ENCODE assay signal across 9 mouse cellular contexts in genomic region chr16:94497911-94498310, GRCm38 (mm10). TPM values are rescaled to one million over a fixed set of nuclear protein-coding genes. Genes with fewer than 3 reads are reported as not detected.
DNase-seq lines count a peak whose midpoint lies in the region; ATAC-seq lines count a peak whose summit lies in the region.
"Had no signal": no experiment of that assay in that cellular context is flagged by ENCODE, and none has a peak within 500 bp of the region (broad histone marks: within the 10 kb centered on the region; RNA-seq: fewer than 3 reads in every experiment).

No protein-coding gene starts in this region.

- ATAC-seq in hindbrain, embryonic 16.5 days = peak; percentile 68
- ATAC-seq in hindbrain, embryonic 11.5 days (ENCODE audit: low FRiP score) = no peak
- peak; percentile 91 for ATAC-seq in liver, embryonic 16.5 days (ENCODE audit: low read depth)
- peak; percentile 74 for ATAC-seq in stomach, embryonic 16.5 days (ENCODE audit: insufficient read depth, low FRiP score)

- H3K27ac ChIP-seq in hindbrain, embryonic 16.5 days (ENCODE audit: low read depth, low read length) = no peak overlapping the region
- no peak overlapping the region for H3K27ac ChIP-seq in hindbrain, embryonic 11.5 days (ENCODE audit: low read depth, low read length)
- peak overlapping the region; percentile 58 for H3K27ac ChIP-seq in liver, embryonic 16.5 days (ENCODE audit: low read length)
- H3K27ac ChIP-seq in stomach, embryonic 16.5 days (ENCODE audit: low read length) = 0 out of 2 replicates have a peak overlapping the region, but pooled peaks have one; percentile 6
- H3K27ac ChIP-seq: limb, embryonic 12.5 days had no signal

- H3K4me1 ChIP-seq in hindbrain, embryonic 16.5 days (ENCODE audit: control insufficient read depth, insufficient read depth, low read depth, low read length) = no peaks in the 10 kb centered on the region
- no peaks in the 10 kb centered on the region for H3K4me1 ChIP-seq in hindbrain, embryonic 11.5 days (replicated peaks; ENCODE audit: control insufficient read depth, insufficient read depth, low read length)
- H3K4me1 ChIP-seq in liver, embryonic 16.5 days (ENCODE audit: control insufficient read depth, low read depth, low read length) = peaks cover 8% of the 10 kb centered on the region
- no peaks in the 10 kb centered on the region for H3K4me1 ChIP-seq in stomach, embryonic 16.5 days (ENCODE audit: control insufficient read depth, insufficient read depth, low read length)
- H3K4me1 ChIP-seq: limb, embryonic 12.5 days had no signal

- H3K27me3 ChIP-seq in hindbrain, embryonic 16.5 days (replicated peaks; ENCODE audit: control insufficient read depth, insufficient read depth, low read length) = no peaks in the 10 kb centered on the region
- H3K27me3 ChIP-seq in hindbrain, embryonic 11.5 days (ENCODE audit: control insufficient read depth, insufficient read depth, low read length) = no peaks in the 10 kb centered on the region
- no peaks in the 10 kb centered on the region for H3K27me3 ChIP-seq in liver, embryonic 16.5 days (ENCODE audit: control insufficient read depth, insufficient read depth, low read depth, low read length)
- no peaks in the 10 kb centered on the region for H3K27me3 ChIP-seq in stomach, embryonic 16.5 days (ENCODE audit: control insufficient read depth, insufficient read depth, low read length)
- H3K27me3 ChIP-seq: limb, embryonic 12.5 days had no signal

- no peak for DNase-seq in hindbrain, embryonic 11.5 days (ENCODE audit: low spot score)
- DNase-seq in adrenal gland, adult 8-10 months = peak; percentile 46
- DNase-seq in frontal cortex, postnatal 36 days (ENCODE audit: low spot score in 2 of 2) = peak; percentile 53 to 63
- DNase-seq in kidney, postnatal 14 days = peak; percentile 54
- DNase-seq in spleen, postnatal 10 days (ENCODE audit: low spot score in 2 of 2) = no peak

- WGBS in hindbrain, embryonic 16.5 days = 75% methylated on average over 5 of the region's 5 CpGs
- WGBS in hindbrain, embryonic 11.5 days = 86% methylated on average over 5 of the region's 5 CpGs
- 31% methylated on average over 5 of the region's 5 CpGs for WGBS in liver, embryonic 16.5 days (ENCODE audit: insufficient replicate concordance)
- 67% methylated on average over 5 of the region's 5 CpGs for WGBS in stomach, embryonic 16.5 days

- H3K36me3 ChIP-seq in hindbrain, embryonic 16.5 days (ENCODE audit: control insufficient read depth, insufficient read depth, low read length) = peaks cover 28% of the 10 kb centered on the region
- peaks cover 5% of the 10 kb centered on the region for H3K36me3 ChIP-seq in hindbrain, embryonic 11.5 days (ENCODE audit: control insufficient read depth, insufficient read depth, low read length)
- H3K36me3 ChIP-seq in liver, embryonic 16.5 days (ENCODE audit: control insufficient read depth, insufficient read depth) = peaks cover 12% of the 10 kb centered on the region
- H3K36me3 ChIP-seq in stomach, embryonic 16.5 days (ENCODE audit: control insufficient read depth, insufficient read depth, low read length) = peaks cover 15% of the 10 kb centered on the region

- no peak overlapping the region for H3K4me2 ChIP-seq in hindbrain, embryonic 16.5 days (ENCODE audit: low read length)
- H3K4me2 ChIP-seq in hindbrain, embryonic 11.5 days (replicated peaks; ENCODE audit: low read depth, low read length) = no peak overlapping the region
- no peak overlapping the region for H3K4me2 ChIP-seq in liver, embryonic 16.5 days (ENCODE audit: low read depth, low read length)
- H3K4me2 ChIP-seq in stomach, embryonic 16.5 days (ENCODE audit: low read depth, low read length) = no peak overlapping the region
- H3K4me2 ChIP-seq: limb, embryonic 12.5 days had no signal

- H3K9ac ChIP-seq in hindbrain, embryonic 16.5 days (ENCODE audit: low read depth, low read length) = no peak overlapping the region
- H3K9ac ChIP-seq in hindbrain, embryonic 11.5 days (ENCODE audit: low read depth, low read length) = no peak overlapping the region
- H3K9ac ChIP-seq in liver, embryonic 16.5 days (ENCODE audit: low read depth, low read length) = no peak overlapping the region
- no peak overlapping the region for H3K9ac ChIP-seq in stomach, embryonic 16.5 days (ENCODE audit: low read length)
- H3K9ac ChIP-seq: limb, embryonic 12.5 days had no signal

- no peak overlapping the region for H3K4me3 ChIP-seq in hindbrain, embryonic 16.5 days (ENCODE audit: low read length)
- H3K4me3 ChIP-seq in hindbrain, embryonic 11.5 days (ENCODE audit: low read depth, low read length) = no peak overlapping the region
- H3K4me3 ChIP-seq in liver, embryonic 16.5 days (ENCODE audit: low read depth, low read length) = no peak overlapping the region
- no peak overlapping the region for H3K4me3 ChIP-seq in stomach, embryonic 16.5 days (replicated peaks; ENCODE audit: low read length)
- H3K4me3 ChIP-seq: limb, embryonic 12.5 days had no signal

- no peaks in the 10 kb centered on the region for H3K9me3 ChIP-seq in hindbrain, embryonic 16.5 days (ENCODE audit: control insufficient read depth, low read length)
- H3K9me3 ChIP-seq in hindbrain, embryonic 11.5 days (ENCODE audit: control insufficient read depth, low read length) = no peaks in the 10 kb centered on the region
- H3K9me3 ChIP-seq in liver, embryonic 16.5 days (replicated peaks; ENCODE audit: control insufficient read depth, low read length) = no peaks in the 10 kb centered on the region
- H3K9me3 ChIP-seq in stomach, embryonic 16.5 days (replicated peaks; ENCODE audit: control insufficient read depth, low read length) = no peaks in the 10 kb centered on the region
- H3K9me3 ChIP-seq: limb, embryonic 12.5 days had no signal

RNA-seq across cellular contexts. Expression of gene Vps26c, which starts 28.7 kb away (rescaled TPM):
- polyA plus RNA-seq in hindbrain, embryonic 16.5 days (2015; fragmentation: Nextera tagmentation; extraction: Ambion mirVana) = 91.3 and 98.0 TPM in 2 replicates
- polyA plus RNA-seq in hindbrain, embryonic 11.5 days (2014; fragmentation: Nextera tagmentation; extraction: Ambion mirVana) = 66.8 and 74.2 TPM in 2 replicates
- 10 to 100 TPM; 54.3 to 68.1 (median 64.4) TPM for total RNA-seq in adrenal gland, adult 8-10 months (2022)
- 19.4 and 24.0 TPM in 2 replicates for polyA plus RNA-seq in liver, embryonic 16.5 days (2015; fragmentation: Nextera tagmentation; extraction: Ambion mirVana)
- polyA plus RNA-seq in stomach, embryonic 16.5 days (2015; fragmentation: Nextera tagmentation; extraction: Ambion mirVana) = 52.7 and 53.3 TPM in 2 replicates

Comparison
In these comparisons a context has a peak if more than half of its experiments do, and no peak if none do; other contexts are left out.
1. H3K27ac ChIP-seq: peak in liver, embryonic 16.5 days (single experiment) and stomach, embryonic 16.5 days (single experiment); none in hindbrain, embryonic 16.5 days (single experiment) and hindbrain, embryonic 11.5 days (single experiment).
2. DNase-seq: peak in adrenal gland, adult 8-10 months (single experiment), frontal cortex, postnatal 36 days (2 of 2) and kidney, postnatal 14 days (single experiment); none in hindbrain, embryonic 11.5 days (single experiment) and spleen, postnatal 10 days (0 of 2).